Mouse (Mus musculus) embryonic facial prominence, embryonic 12.5 days (tissue): ENCODE data around the gene Rasal1. TPM values are rescaled to one million over a fixed set of nuclear protein-coding genes. Genes with fewer than 3 reads are reported as not detected.
A peak's percentile ranks its signal among the peaks of the same experiment; 100 is the strongest.

ENCODE experiments used
- ATAC-seq: fragments of 200-750 bp; cut with Nextera tagmentation; 2 replicates; pipeline ENCODE4 v1.8.0; 2017; ENCODE audit not compliant: insufficient number of reproducible peaks, insufficient read depth, low FRiP score, low TSS enrichment
- H3K27ac ChIP-seq: fragments of 300-500 bp; sonication (generic); 2 replicates; pipeline ENCODE4 v1.5.1; 2016; ENCODE audit warnings: mild to moderate bottlenecking
- H3K27me3 ChIP-seq: fragments of 300-500 bp; sonication (generic); 2 replicates; pipeline ENCODE4 v1.6.1; 2016; ENCODE audit warnings: mild to moderate bottlenecking, moderate library complexity
- H3K36me3 ChIP-seq: fragments of 300-500 bp; sonication (generic); 2 replicates; pipeline ENCODE4 v1.6.1; 2016; ENCODE audit warnings: mild to moderate bottlenecking
- H3K4me1 ChIP-seq: fragments of 300-500 bp; sonication (generic); 2 replicates; pipeline ENCODE4 v1.6.1; 2016
- H3K4me2 ChIP-seq: fragments of 300-500 bp; sonication (generic); replicated peaks from 2 replicates; pipeline ENCODE4 v1.6.1; 2016; ENCODE audit warnings: mild to moderate bottlenecking, moderate library complexity
- H3K4me3 ChIP-seq: fragments of 300-500 bp; sonication (generic); 2 replicates; pipeline ENCODE4 v1.5.1; 2016; ENCODE audit warnings: mild to moderate bottlenecking
- H3K9ac ChIP-seq: fragments of 300-500 bp; sonication (generic); 2 replicates; pipeline ENCODE4 v1.6.1; 2016; ENCODE audit warnings: mild to moderate bottlenecking, moderate library complexity
- H3K9me3 ChIP-seq: fragments of 300-500 bp; sonication (generic); 2 replicates; pipeline ENCODE4 v1.6.1; 2016; ENCODE audit warnings: mild to moderate bottlenecking, moderate library complexity
- WGBS: fragments of 180-500 bp; shearing (Covaris S2); methylation state at CpG from one replicate; pipeline ENCODE4 v1.1.7; 2016; 5-methylcytosine and 5-hydroxymethylcytosine counted together
- polyA plus RNA-seq: library from polyadenylated mRNA; unstranded; fragments of >200 nt; fragmentation: Nextera tagmentation; extraction: Ambion mirVana; gene quantifications from 2 replicates; pipeline ENCODE4 v1.2.1, GENCODE M21; 2016

Gene Rasal1
- polyA plus RNA-seq, 1 experiment from 2014 or later = 0.26 TPM

DNA sequence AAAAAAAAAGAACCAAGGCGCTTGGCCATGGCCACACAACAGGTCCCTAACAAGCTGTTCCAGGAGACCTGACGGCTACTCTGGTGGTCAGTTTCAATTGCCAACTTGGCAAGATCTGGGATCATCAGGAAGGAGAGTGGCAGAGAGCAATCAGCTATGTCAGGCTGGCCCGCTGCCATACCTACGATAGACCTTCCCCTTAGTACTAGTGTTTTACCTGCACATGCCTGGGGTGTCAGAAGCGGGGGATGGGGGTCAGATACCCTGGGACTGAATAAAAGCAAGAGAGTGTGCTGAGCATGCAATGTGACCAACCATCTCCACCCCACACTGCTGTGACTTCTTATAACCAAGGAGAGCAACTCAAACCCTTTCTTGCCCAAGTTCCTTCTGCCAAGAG, 37.7 kb upstream of the Rasal1 start:
- no peaks in the 10 kb centered on the region for H3K9me3 ChIP-seq
- H3K4me1 ChIP-seq = peaks cover 16% of the 10 kb centered on the region
- H3K4me3 ChIP-seq = no peak overlapping the region; the same call in 1 of the 2 replicates
- H3K36me3 ChIP-seq = peaks cover 24% of the 10 kb centered on the region
- no peak overlapping the region for H3K27ac ChIP-seq
- peak overlapping the region; percentile 66; the same call in 1 of the 2 replicates for H3K9ac ChIP-seq
- no peak for ATAC-seq
- H3K4me2 ChIP-seq = peak overlapping the region; percentile 71
- WGBS = 93% methylated on average over 5 of the region's 5 CpGs
- H3K27me3 ChIP-seq = no peaks in the 10 kb centered on the region

DNA sequence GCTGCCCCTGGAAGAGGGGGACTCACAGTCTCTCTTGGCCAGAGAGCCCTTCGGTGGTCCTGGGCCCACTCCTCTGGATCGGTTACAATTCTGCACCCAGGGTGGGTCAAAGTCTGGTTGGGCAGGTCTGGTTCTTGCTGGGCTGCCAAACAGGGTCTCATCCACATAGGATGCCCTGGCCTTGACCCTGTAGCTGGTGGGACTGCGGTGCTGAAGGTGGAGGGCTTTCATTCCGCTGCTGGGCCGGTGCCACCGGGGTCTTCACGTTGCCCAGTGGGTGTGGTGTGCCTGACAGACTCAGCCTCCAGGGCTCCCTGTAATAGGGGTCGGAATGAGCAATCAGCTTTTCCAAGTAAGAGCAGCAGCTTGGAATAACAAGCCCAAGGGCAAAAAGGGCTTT, 37.2 kb upstream of the Rasal1 start:
- H3K27ac ChIP-seq = no peak overlapping the region
- 48% methylated on average over 8 of the region's 8 CpGs for WGBS
- peak overlapping the region; percentile 71 for H3K4me2 ChIP-seq
- H3K4me3 ChIP-seq = peak overlapping the region; percentile 54
- H3K9ac ChIP-seq = peak overlapping the region; percentile 66
- ATAC-seq = no peak
- H3K9me3 ChIP-seq = no peaks in the 10 kb centered on the region
- peaks cover 27% of the 10 kb centered on the region for H3K36me3 ChIP-seq
- H3K4me1 ChIP-seq = peaks cover 16% of the 10 kb centered on the region
- H3K27me3 ChIP-seq = no peaks in the 10 kb centered on the region

DNA sequence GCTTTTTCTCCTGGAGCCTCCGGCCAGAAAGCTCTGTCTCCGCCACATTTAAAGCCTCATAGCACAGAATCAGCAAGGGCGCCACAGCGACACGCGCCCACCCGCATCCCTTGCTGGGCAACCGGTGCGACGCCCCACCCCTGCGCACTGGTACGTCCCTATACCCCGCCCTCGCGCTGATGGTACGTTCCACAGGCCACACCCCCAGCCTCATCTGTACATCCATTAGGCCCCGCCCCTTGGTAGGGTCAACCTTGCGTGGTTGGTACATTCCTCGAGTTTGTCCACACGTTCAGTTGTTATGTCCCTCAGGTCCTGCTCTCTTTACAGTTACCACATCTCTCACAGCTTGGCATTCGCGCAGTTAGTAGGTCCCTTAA, 36.2 kb upstream of the Rasal1 start, which contains the start of the genes Rita1 and Ddx54:
Rita1 (minus strand) TSS at position 148 of the 380 bp plus-strand sequence.
Ddx54 (plus strand) TSS at position 298 of the 380 bp plus-strand sequence.
- peaks cover 16% of the 10 kb centered on the region for H3K4me1 ChIP-seq
- ATAC-seq = peak; percentile 76
- peaks cover 37% of the 10 kb centered on the region for H3K36me3 ChIP-seq
- WGBS = under 1% methylated on average over 22 of the region's 22 CpGs
- peak within 1 kb of the TSS; percentile 71 for H3K9ac ChIP-seq
- H3K27ac ChIP-seq = peak within 1 kb of the TSS; percentile 80
- peak within 1 kb of the TSS; percentile 54 for H3K4me3 ChIP-seq
- H3K4me2 ChIP-seq = peak within 1 kb of the TSS; percentile 93
- H3K27me3 ChIP-seq = no peaks in the 10 kb centered on the region
- H3K9me3 ChIP-seq = no peaks in the 10 kb centered on the region

GRCm38 (mm10) chr5:120612822-120613604, 35.6 kb upstream of the Rasal1 start:
- peak; percentile 89 for ATAC-seq
- WGBS = under 1% methylated on average over 69 of the region's 69 CpGs
- peaks cover 16% of the 10 kb centered on the region for H3K4me1 ChIP-seq
- peak overlapping the region; percentile 80 for H3K27ac ChIP-seq
- no peaks in the 10 kb centered on the region for H3K27me3 ChIP-seq
- peaks cover 43% of the 10 kb centered on the region for H3K36me3 ChIP-seq
- peak overlapping the region; percentile 71 for H3K9ac ChIP-seq
- H3K4me2 ChIP-seq = peak overlapping the region; percentile 93
- no peaks in the 10 kb centered on the region for H3K9me3 ChIP-seq
- H3K4me3 ChIP-seq = peak overlapping the region; percentile 54

- 95% methylated on average over 4 of the region's 4 CpGs for WGBS
- no peak for ATAC-seq
- H3K4me3 ChIP-seq = no peak overlapping the region
- no peak overlapping the region for H3K4me2 ChIP-seq
- H3K9ac ChIP-seq = no peak overlapping the region
- no peaks in the 10 kb centered on the region for H3K9me3 ChIP-seq
- no peak overlapping the region for H3K27ac ChIP-seq
- peaks cover 15% of the 10 kb centered on the region for H3K4me1 ChIP-seq
- H3K36me3 ChIP-seq = peaks cover 59% of the 10 kb centered on the region
- H3K27me3 ChIP-seq = no peaks in the 10 kb centered on the region
Measured at GRCm38 (mm10) chr5:120615903-120616302, 32.7 kb upstream of the Rasal1 start.

- Histone ChIP-seq H3K27ac (no peak overlapping the region), H3K4me1 (peaks cover 8% of the 10 kb centered on the region), H3K4me3 (no peak overlapping the region), H3K9ac (no peak overlapping the region), H3K27me3 (no peaks in the 10 kb centered on the region), H3K9me3 (no peaks in the 10 kb centered on the region), H3K36me3 (peaks cover 85% of the 10 kb centered on the region), H3K4me2 (no peak overlapping the region)
- WGBS = 81% methylated on average over 12 of the region's 12 CpGs
- no peak for ATAC-seq
Measured at GRCm38 (mm10) chr5:120618778-120619177, 29.8 kb upstream of the Rasal1 start.

DNA sequence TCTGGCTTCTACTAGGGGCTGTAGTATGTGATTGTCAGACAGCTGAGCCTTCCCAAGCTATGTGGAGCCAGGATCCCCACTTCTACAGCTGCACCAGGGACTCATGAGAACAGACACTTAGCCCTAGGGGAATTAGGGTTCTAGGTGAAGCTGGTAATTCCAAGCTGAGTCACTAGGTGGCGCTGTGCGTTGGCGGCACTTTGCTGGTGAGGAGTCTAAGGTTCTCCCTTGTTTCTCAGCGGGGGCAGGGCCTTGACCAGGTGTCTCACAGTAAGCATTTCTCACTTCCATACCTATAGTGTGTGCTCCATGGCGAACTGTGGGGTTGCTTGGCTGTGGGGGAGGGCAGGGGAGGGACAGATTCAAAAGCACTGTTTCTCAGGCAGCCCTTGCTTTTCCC, 29.4 kb upstream of the Rasal1 start:
- Histone ChIP-seq H3K4me3 (no peak overlapping the region), H3K27ac (no peak overlapping the region), H3K9ac (no peak overlapping the region), H3K4me2 (no peak overlapping the region), H3K27me3 (no peaks in the 10 kb centered on the region), H3K36me3 (peaks cover 89% of the 10 kb centered on the region), H3K9me3 (no peaks in the 10 kb centered on the region), H3K4me1 (peaks cover 4% of the 10 kb centered on the region; the same call in 1 of the 2 replicates)
- no peak for ATAC-seq
- 22% methylated on average over 5 of the region's 5 CpGs for WGBS

DNA sequence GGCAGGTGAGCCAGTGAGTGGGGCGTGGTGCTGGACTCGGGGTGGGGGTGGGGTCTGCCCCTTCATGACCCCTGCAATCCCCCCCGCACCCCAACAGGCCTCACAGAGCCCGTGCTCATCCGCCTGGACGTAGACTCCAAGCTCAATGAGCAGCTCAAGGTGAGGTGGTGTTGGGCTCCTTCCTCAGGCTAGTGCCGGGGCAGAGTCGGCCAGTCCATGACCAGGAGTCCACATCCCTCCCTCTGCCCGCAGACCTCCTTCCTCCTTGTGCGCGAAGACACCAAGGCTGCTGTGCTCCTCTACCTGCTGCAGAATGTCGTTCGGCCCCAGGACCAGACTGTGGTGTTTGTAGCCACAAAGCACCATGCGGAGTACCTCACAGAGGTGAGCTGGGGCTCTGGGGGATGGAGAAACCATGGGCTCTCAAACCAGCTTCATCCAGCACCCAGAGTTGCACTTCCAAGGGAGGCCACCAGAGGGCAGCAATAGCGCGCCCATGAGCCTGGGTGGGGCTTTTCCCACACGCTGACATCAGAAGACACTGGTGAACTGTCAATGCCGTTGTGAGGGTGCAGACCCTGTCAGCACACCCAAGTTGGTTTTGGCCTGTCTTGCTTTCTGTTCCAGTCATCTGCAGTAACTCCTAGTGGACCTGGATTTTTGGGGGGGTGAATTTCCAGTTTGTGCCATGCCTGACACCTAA, 28.1 kb upstream of the Rasal1 start:
- 73% methylated on average over 18 of the region's 18 CpGs for WGBS
- no peaks in the 10 kb centered on the region for H3K9me3 ChIP-seq
- H3K4me3 ChIP-seq = no peak overlapping the region
- H3K4me1 ChIP-seq = peaks cover 4% of the 10 kb centered on the region; the same call in 1 of the 2 replicates
- ATAC-seq = no peak
- no peak overlapping the region for H3K27ac ChIP-seq
- H3K4me2 ChIP-seq = no peak overlapping the region
- H3K9ac ChIP-seq = no peak overlapping the region
- H3K27me3 ChIP-seq = no peaks in the 10 kb centered on the region
- H3K36me3 ChIP-seq = peaks cover 96% of the 10 kb centered on the region

- no peak overlapping the region for H3K4me3 ChIP-seq
- H3K4me2 ChIP-seq = no peak overlapping the region
- H3K9me3 ChIP-seq = no peaks in the 10 kb centered on the region
- peaks cover 4% of the 10 kb centered on the region; the same call in 1 of the 2 replicates for H3K4me1 ChIP-seq
- ATAC-seq = no peak
- H3K36me3 ChIP-seq = peaks cover 96% of the 10 kb centered on the region
- no peaks in the 10 kb centered on the region for H3K27me3 ChIP-seq
- no peak overlapping the region for H3K9ac ChIP-seq
- no peak overlapping the region for H3K27ac ChIP-seq
- 93% methylated on average over 23 of the region's 23 CpGs for whole genome bisulfite sequencing
Measured at GRCm38 (mm10) chr5:120621078-120621765, 27.4 kb upstream of the Rasal1 start.

GRCm38 (mm10) chr5:120621846-120622197, 26.8 kb upstream of the Rasal1 start:
- Histone ChIP-seq H3K4me3 (no peak overlapping the region), H3K4me2 (no peak overlapping the region), H3K27ac (no peak overlapping the region), H3K4me1 (peaks cover 4% of the 10 kb centered on the region; the same call in 1 of the 2 replicates), H3K9me3 (no peaks in the 10 kb centered on the region), H3K36me3 (peaks cover 98% of the 10 kb centered on the region), H3K27me3 (no peaks in the 10 kb centered on the region), H3K9ac (no peak overlapping the region)
- WGBS = 90% methylated on average over 10 of the region's 10 CpGs
- ATAC-seq = no peak

DNA sequence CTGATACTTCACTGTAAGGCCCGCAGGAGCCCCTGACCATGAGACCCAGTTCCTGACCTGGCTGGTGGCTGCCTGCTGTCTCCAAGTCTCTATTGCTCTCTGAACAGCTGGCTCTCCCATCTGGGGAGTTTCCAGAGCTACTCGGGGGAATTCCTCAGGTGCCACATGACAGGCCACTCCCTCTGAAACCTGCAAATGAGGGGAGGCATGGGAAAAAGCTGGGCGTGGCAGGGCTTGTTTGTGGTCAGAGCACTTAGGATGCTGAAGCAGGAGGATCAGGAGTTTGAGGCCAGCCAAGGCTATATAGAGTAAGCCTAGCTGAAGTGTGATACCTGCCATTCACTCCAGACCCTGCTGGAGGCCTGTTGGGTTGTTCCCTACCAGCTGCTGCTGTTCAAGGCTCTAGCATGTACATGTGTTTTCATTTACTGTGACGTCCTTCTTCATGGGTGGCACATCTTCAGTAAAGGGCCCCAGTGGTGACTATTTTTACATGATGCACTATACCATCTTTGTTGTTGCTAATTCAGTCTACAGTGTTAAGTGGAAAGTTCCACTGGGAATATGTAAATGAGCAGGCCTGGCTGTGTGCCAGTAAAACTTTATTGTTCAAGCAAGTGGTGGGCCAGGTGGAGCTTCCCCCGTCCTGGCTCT, 26.3 kb upstream of the Rasal1 start:
- ATAC-seq = no peak
- no peak overlapping the region for H3K27ac ChIP-seq
- peaks cover 4% of the 10 kb centered on the region; the same call in 1 of the 2 replicates for H3K4me1 ChIP-seq
- no peaks in the 10 kb centered on the region for H3K27me3 ChIP-seq
- no peak overlapping the region for H3K4me3 ChIP-seq
- H3K9ac ChIP-seq = no peak overlapping the region
- 75% methylated on average over 5 of the region's 5 CpGs for WGBS
- no peak overlapping the region for H3K4me2 ChIP-seq
- peaks cover 98% of the 10 kb centered on the region for H3K36me3 ChIP-seq
- H3K9me3 ChIP-seq = no peaks in the 10 kb centered on the region
